Mouse (Mus musculus) neural tube, embryonic 14.5 days (tissue): ENCODE results near the gene Abhd14a. TPM values are rescaled to one million over a fixed set of nuclear protein-coding genes. Genes with fewer than 3 reads are reported as not detected.

ENCODE experiments used
- ATAC-seq: fragments of 200-750 bp; cut with Nextera tagmentation; 2 replicates; pipeline ENCODE4 v1.8.0; 2017; ENCODE audit warnings: low read depth, mild to moderate bottlenecking, moderate TSS enrichment, moderate library complexity
- H3K27ac ChIP-seq: fragments of 300-500 bp; sonication (generic); 2 replicates; pipeline ENCODE4 v1.5.1; 2014; ENCODE audit warnings: low read depth, mild to moderate bottlenecking, control low read depth, low read length, moderate library complexity, mixed read lengths
- H3K27me3 ChIP-seq: fragments of 300-500 bp; sonication (generic); 2 replicates; pipeline ENCODE4 v1.6.1; 2014; ENCODE audit warnings: low read length; ENCODE audit not compliant: control insufficient read depth, insufficient read depth
- H3K36me3 ChIP-seq: fragments of 300-500 bp; sonication (generic); 2 replicates; pipeline ENCODE4 v1.6.1; 2014; ENCODE audit warnings: low read length, mixed read lengths; ENCODE audit not compliant: control insufficient read depth, insufficient read depth
- H3K4me1 ChIP-seq: fragments of 300-500 bp; sonication (generic); 2 replicates; pipeline ENCODE4 v1.6.1; 2014; ENCODE audit warnings: low read length; ENCODE audit not compliant: control insufficient read depth, insufficient read depth
- H3K4me2 ChIP-seq: fragments of 300-500 bp; sonication (generic); 2 replicates; pipeline ENCODE4 v1.6.1; 2014; ENCODE audit warnings: mild to moderate bottlenecking, low read depth, low read length, control low read depth
- H3K4me3 ChIP-seq: fragments of 300-500 bp; sonication (generic); 2 replicates; pipeline ENCODE4 v1.5.1; 2014; ENCODE audit warnings: low read depth, low read length, control low read depth, mixed read lengths
- H3K9ac ChIP-seq: fragments of 300-500 bp; sonication (generic); replicated peaks from 2 replicates; pipeline ENCODE4 v1.6.1; 2014; ENCODE audit warnings: low read depth, mild to moderate bottlenecking, control low read depth, low read length, mixed read lengths
- H3K9me3 ChIP-seq: fragments of 300-500 bp; sonication (generic); 2 replicates; pipeline ENCODE4 v1.6.1; 2016; ENCODE audit warnings: low read length; ENCODE audit not compliant: control insufficient read depth
- WGBS: fragments of 180-500 bp; shearing (Covaris S2); extraction: QIAGEN DNeasy Blood & Tissue Kit; methylation state at CpG from one replicate; pipeline ENCODE4 v1.1.7; 2014; 5-methylcytosine and 5-hydroxymethylcytosine counted together
- polyA plus RNA-seq: library from polyadenylated mRNA; unstranded; fragments of >200 nt; fragmentation: Nextera tagmentation; extraction: Ambion mirVana; gene quantifications from 2 replicates; pipeline ENCODE4 v1.2.1, GENCODE M21; 2014

Abhd14a gene
- polyA plus RNA-seq, 1 experiment from 2014 or later = 66.9 TPM

- Histone ChIP-seq H3K9me3 (no peaks in the 10 kb centered on the region), H3K36me3 (no peaks in the 10 kb centered on the region), H3K27me3 (no peaks in the 10 kb centered on the region), H3K4me1 (peaks cover 8% of the 10 kb centered on the region), H3K27ac (no peak overlapping the region), H3K4me2 (no peak overlapping the region), H3K4me3 (no peak overlapping the region), H3K9ac (no peak overlapping the region)
- WGBS = 86% methylated on average over 5 of the region's 5 CpGs
- no peak for ATAC-seq
Measured at GRCm38 (mm10) chr9:106413606-106414005, 33.9 kb downstream of the Abhd14a start.

GRCm38 (mm10) chr9:106412210-106412609, 35.3 kb downstream of the Abhd14a start:
- 76% methylated on average over 3 of the region's 3 CpGs for WGBS

GRCm38 (mm10) chr9:106411729-106412128, 35.7 kb downstream of the Abhd14a start:
- no peak for ATAC-seq
- no peaks in the 10 kb centered on the region for H3K4me1 ChIP-seq
- 74% methylated on average over 6 of the region's 6 CpGs for WGBS
- H3K4me3 ChIP-seq = no peak overlapping the region
- H3K27ac ChIP-seq = no peak overlapping the region
- no peaks in the 10 kb centered on the region for H3K9me3 ChIP-seq
- H3K27me3 ChIP-seq = no peaks in the 10 kb centered on the region
- no peak overlapping the region for H3K9ac ChIP-seq
- no peak overlapping the region for H3K4me2 ChIP-seq
- no peaks in the 10 kb centered on the region for H3K36me3 ChIP-seq

More at GRCm38 (mm10) chr9:106412210-106412609, 35.3 kb downstream of the Abhd14a start:
- no peak overlapping the region for H3K27ac ChIP-seq
- no peak overlapping the region for H3K9ac ChIP-seq
- no peaks in the 10 kb centered on the region for H3K4me1 ChIP-seq
- H3K27me3 ChIP-seq = no peaks in the 10 kb centered on the region
- H3K4me2 ChIP-seq = no peak overlapping the region
- no peak overlapping the region for H3K4me3 ChIP-seq
- ATAC-seq = no peak
- H3K36me3 ChIP-seq = no peaks in the 10 kb centered on the region
- no peaks in the 10 kb centered on the region for H3K9me3 ChIP-seq

- no peaks in the 10 kb centered on the region for H3K4me1 ChIP-seq
- ATAC-seq = no peak
- H3K4me2 ChIP-seq = no peak overlapping the region
- WGBS = 78% methylated on average over 9 of the region's 9 CpGs
- no peak overlapping the region for H3K4me3 ChIP-seq
- H3K27ac ChIP-seq = no peak overlapping the region
- no peaks in the 10 kb centered on the region for H3K27me3 ChIP-seq
- no peaks in the 10 kb centered on the region for H3K9me3 ChIP-seq
- no peaks in the 10 kb centered on the region for H3K36me3 ChIP-seq
- no peak overlapping the region for H3K9ac ChIP-seq
Measured at GRCm38 (mm10) chr9:106411091-106411594, 36.3 kb downstream of the Abhd14a start.

- no peaks in the 10 kb centered on the region for H3K27me3 ChIP-seq
- no peak overlapping the region for H3K27ac ChIP-seq
- H3K9me3 ChIP-seq = no peaks in the 10 kb centered on the region
- no peaks in the 10 kb centered on the region for H3K36me3 ChIP-seq
- no peak overlapping the region for H3K4me3 ChIP-seq
- H3K4me2 ChIP-seq = no peak overlapping the region
- WGBS = 56% methylated on average over 2 of the region's 2 CpGs
- no peak for ATAC-seq
- no peak overlapping the region for H3K9ac ChIP-seq
- H3K4me1 ChIP-seq = no peaks in the 10 kb centered on the region
Measured at GRCm38 (mm10) chr9:106410086-106410650, 37.3 kb downstream of the Abhd14a start.

- Histone ChIP-seq H3K9ac (no peak overlapping the region), H3K4me3 (no peak overlapping the region), H3K9me3 (no peaks in the 10 kb centered on the region), H3K27ac (no peak overlapping the region), H3K4me1 (no peaks in the 10 kb centered on the region), H3K4me2 (no peak overlapping the region), H3K27me3 (no peaks in the 10 kb centered on the region), H3K36me3 (no peaks in the 10 kb centered on the region)
- 97% methylated on average over 4 of the region's 4 CpGs for WGBS
- ATAC-seq = no peak
Measured at GRCm38 (mm10) chr9:106409096-106409495, 38.4 kb downstream of the Abhd14a start.

GRCm38 (mm10) chr9:106406443-106407078, 40.9 kb downstream of the Abhd14a start:
- H3K4me2 ChIP-seq = no peak overlapping the region
- no peaks in the 10 kb centered on the region for H3K4me1 ChIP-seq
- H3K27ac ChIP-seq = no peak overlapping the region
- WGBS = 64% methylated on average over 8 of the region's 8 CpGs
- no peaks in the 10 kb centered on the region for H3K9me3 ChIP-seq
- no peak overlapping the region for H3K4me3 ChIP-seq
- H3K36me3 ChIP-seq = no peaks in the 10 kb centered on the region
- ATAC-seq = no peak
- H3K9ac ChIP-seq = no peak overlapping the region
- no peaks in the 10 kb centered on the region for H3K27me3 ChIP-seq

GRCm38 (mm10) chr9:106405275-106405674, 42.2 kb downstream of the Abhd14a start:
- Histone ChIP-seq H3K4me1 (no peaks in the 10 kb centered on the region), H3K36me3 (no peaks in the 10 kb centered on the region), H3K9ac (no peak overlapping the region), H3K27me3 (no peaks in the 10 kb centered on the region), H3K9me3 (no peaks in the 10 kb centered on the region), H3K4me2 (no peak overlapping the region), H3K27ac (no peak overlapping the region), H3K4me3 (no peak overlapping the region)
- 52% methylated on average over 6 of the region's 6 CpGs for WGBS
- no peak for ATAC-seq

- no peak for ATAC-seq
- no peaks in the 10 kb centered on the region for H3K27me3 ChIP-seq
- H3K4me3 ChIP-seq = no peak overlapping the region
- no peaks in the 10 kb centered on the region for H3K36me3 ChIP-seq
- H3K9me3 ChIP-seq = no peaks in the 10 kb centered on the region
- 85% methylated on average over 16 of the region's 16 CpGs for WGBS
- H3K27ac ChIP-seq = no peak overlapping the region
- H3K9ac ChIP-seq = no peak overlapping the region
- no peak overlapping the region for H3K4me2 ChIP-seq
- no peaks in the 10 kb centered on the region for H3K4me1 ChIP-seq
Measured at GRCm38 (mm10) chr9:106402607-106403375, 44.7 kb downstream of the Abhd14a start.
